Mouse (Mus musculus) lung, postnatal 0 days (tissue): ENCODE results near the gene Eif2b3.

Experiments
- CTCF ChIP-seq: IDR thresholded peaks from 2 replicates; pipeline ENCODE4 v1.5.1; 2016; ENCODE audit warnings: antibody characterized with exemption, mild to moderate bottlenecking
- EP300 ChIP-seq: IDR thresholded peaks from 2 replicates; pipeline ENCODE4 v1.6.1; 2016; ENCODE audit warnings: antibody characterized with exemption, mild to moderate bottlenecking, control low read depth

DNA sequence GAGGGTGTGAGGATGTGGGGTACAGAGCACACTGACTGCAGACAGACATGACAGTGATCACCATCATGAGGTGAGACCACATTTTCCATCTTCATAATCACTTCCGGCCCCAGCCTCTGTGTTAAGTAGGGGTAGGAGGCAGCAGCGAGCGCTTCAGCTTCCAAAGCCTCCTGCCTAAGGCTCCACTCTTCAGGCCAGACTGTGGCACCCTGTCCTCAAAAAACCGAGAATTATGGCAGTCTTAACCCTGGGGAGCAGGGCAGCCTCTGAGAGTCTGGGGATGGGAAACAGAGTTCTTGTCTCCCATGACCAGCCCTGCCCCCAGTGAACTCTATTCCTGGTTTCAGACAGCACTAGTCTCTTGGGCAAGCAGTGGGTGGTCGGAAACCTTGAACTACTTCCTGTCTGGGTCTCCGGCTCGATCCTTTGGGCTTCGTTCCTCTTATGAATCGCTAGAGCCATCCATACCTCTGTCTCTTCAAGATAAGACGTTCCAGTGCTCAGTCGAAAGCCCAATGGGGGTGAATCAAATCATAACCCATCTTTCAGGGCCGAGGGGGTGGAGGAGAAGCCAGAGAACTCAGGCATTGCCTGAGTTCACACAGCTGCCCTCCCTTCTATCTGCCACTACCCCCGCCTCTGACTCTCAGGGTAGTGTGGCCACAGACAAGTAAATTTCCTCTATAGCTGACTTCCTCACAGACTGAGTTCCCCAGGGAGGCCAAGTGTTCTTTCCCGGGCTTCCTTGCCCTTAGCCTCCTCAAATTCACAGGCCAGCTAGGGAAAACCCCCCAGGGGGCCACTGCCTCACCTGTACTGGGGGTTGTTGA lies 105.5 kb downstream of the Eif2b3 start:
- 0 out of 2 replicates have a peak, but pooled peaks have one; percentile 10 for TF ChIP-seq CTCF
- TF ChIP-seq EP300: no peak
